Mouse (Mus musculus) megakaryocyte-erythroid progenitor cell, adult 5-6 weeks (primary cell): ENCODE data around the gene Daam1. TPM values are rescaled to one million over a fixed set of nuclear protein-coding genes. Genes with fewer than 3 reads are reported as not detected.

Experiments used
- ATAC-seq: replicated peaks from 2 replicates; pipeline ENCODE4 v1.8.0; 2016; ENCODE audit warnings: mild to moderate bottlenecking, inconsistent platforms; ENCODE audit not compliant: severe bottlenecking, poor library complexity, low FRiP score, low TSS enrichment
- total RNA-seq, 2 experiments: library from RNA; stranded (forward) in 1 of 2; stranded (reverse) in 1 of 2; fragments of 200-1000, 215-1000 nt in 1 of 2; fragments of >200 nt in 1 of 2; fragmentation: Nextera tagmentation in 1 of 2; gene quantifications; 2 replicates each; pipeline ENCODE4 v1.2.3; 2014 to 2017

Gene Daam1
- total RNA-seq, 2 experiments from 2014 or later: 34.9 to 45.9 TPM

DNA sequence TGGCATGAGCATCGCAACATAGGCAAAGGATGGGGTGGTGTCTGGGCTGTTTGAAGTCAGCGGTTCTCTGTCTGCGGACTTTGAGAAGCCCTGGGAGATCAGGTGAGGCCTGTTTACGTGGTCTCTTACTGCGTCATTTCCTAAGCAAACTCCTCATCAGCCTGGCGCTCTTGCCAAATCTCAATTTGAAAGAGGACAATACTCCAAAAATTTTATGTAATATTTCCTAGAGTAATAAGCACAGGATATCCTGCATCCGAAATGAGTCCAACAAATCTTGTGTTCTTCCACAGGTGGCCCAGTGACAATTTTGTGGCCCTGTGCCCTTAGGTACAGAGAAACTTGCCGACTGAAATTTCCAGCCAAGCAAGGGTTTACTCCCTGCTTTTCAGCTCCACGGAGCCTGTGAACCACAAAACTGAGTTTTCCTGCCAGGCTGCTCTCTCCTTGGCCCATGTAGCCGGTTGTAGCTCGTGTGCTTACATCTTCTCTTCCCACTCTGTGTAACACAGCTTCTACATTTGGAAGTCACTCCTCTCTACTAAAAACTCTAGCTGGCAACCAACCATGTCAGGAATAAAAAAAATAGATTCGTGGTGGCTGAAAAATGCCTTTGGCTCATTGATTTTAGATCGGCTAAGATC is 183.0 kb downstream of the Daam1 start:
- ATAC-seq: no peak

- no peak for ATAC-seq
Observed at GRCm38 (mm10) chr12:72014355-72014776, 183.5 kb downstream of the Daam1 start.

GRCm38 (mm10) chr12:72015296-72015695 is 184.4 kb downstream of the Daam1 start:
- ATAC-seq: no peak

DNA sequence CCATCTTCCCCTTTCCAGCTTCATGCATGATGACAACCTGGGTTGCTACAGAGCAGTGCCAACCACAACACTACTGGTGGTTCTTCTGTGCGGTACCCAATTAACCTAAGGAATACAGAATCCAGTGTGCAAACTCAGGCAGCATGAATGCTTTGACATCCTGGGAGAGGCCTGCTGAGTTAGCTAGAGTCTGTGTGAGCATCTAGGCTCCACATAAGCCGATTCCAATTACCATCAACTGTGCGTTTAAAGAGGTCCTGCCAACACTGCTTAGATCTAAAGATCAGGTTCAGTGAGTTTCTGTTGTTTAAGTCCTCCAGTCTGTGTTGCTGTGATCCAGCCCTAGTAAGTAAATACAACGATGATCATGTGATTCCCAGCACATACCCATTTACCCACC is 189.4 kb downstream of the Daam1 start:
- ATAC-seq: no peak

DNA sequence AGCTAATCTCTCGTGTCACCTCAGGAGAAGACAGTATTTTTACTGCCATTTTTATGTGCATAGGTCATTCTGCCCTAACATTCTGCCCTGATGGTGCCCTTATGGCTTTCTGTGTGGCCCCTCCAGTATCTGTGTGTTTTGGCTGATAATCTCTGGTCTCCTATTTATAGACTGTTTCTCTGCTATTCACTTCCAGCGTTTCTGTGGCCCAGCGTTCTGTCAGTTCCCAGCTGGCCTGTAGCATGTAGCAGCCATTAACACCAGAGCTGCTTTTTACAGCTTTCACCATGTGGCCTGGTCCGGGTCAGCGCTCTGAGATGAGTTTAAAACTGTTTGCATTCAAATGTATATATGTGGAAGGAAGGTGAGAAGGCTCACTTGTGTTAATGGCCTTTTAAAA is 190.7 kb downstream of the Daam1 start:
- no peak for ATAC-seq

GRCm38 (mm10) chr12:72022790-72023189 is 191.9 kb downstream of the Daam1 start:
- ATAC-seq: peak; percentile 78

DNA sequence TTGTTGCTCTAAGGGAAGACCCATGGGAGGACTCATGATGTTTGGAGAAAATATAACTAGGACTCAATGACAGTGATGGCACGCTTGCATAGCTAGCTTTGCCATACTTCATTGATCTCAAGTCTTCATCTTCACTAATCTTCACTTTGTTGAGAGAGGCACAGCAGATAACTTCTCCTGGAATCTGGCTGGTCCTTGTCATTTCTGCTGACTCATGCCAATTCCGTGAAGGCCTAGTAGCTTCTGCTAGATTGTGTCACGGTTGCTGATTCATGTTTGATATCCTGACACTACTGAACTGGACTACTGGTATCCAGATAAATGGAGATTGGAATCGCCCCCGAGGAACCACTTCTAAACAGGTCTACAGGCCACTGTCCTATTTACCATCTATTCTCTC is 192.7 kb downstream of the Daam1 start:
- no peak for ATAC-seq

DNA sequence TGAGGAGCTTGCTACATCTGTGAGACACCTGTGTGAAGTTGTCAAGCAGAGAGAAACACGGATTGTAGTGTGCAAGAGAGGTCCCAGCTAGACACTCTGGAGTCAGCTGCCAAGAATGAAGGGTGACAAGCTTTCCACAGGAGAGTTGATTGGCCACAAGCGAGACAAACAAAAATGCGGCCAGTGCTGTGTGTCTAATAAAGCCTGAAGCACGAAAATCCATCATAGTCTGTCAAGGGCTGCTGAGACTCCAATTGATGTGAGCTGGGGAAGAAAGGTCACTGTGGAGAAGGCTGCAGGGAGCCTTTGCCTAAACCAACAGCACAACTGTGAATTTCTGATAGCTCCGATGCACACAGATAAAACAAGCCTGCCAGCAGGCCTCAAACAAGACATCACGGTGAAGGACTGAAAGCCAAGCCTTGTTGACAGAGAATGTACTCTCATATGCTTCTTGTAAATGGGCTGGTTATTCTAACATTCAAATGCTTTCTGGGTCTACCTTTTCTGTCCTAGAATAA is 194.5 kb downstream of the Daam1 start:
- ATAC-seq: no peak

DNA sequence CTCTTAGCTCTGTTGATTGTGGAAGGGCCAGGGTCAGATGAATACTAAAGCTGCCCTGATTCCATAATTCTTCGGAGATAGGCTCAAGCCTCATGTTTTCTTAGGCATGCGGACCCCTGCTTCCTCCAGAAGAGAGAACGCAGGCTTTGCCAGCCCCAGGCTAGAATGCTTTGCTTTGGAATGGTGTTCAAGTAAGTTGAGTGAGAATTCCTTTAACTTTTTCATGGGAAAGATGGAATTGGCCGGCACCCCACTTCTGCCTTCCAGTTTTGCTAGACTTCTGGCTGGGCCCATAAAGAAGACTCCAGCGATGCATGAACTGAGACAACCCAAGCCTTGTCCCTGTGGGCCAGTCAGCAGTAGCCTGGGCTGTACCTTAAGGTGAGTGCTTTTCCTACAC is 200.3 kb downstream of the Daam1 start:
- ATAC-seq: no peak

DNA sequence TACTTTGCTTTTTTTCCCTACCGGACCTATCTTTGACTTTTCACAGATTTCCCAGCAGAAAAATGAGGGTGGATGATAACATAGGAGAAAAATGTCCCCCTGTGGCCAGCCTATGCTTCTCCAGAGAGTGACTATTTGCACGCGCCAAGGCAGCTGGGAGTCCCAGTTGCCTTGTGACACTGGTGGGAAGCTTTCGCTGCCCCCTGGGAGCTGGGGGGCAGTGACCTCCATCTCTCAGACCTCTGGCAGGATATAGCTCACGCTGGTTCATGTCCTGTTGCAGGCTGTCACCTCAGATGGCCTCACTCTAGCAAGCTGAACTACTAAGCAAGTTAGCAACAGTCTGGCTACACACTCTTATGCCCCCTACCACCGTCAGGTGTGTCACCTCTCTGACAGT is 200.9 kb downstream of the Daam1 start:
- no peak for ATAC-seq

GRCm38 (mm10) chr12:72036097-72036661 is 205.3 kb downstream of the Daam1 start:
- 0 out of 2 replicates have a peak, but pooled peaks have one; percentile 37 for ATAC-seq

DNA sequence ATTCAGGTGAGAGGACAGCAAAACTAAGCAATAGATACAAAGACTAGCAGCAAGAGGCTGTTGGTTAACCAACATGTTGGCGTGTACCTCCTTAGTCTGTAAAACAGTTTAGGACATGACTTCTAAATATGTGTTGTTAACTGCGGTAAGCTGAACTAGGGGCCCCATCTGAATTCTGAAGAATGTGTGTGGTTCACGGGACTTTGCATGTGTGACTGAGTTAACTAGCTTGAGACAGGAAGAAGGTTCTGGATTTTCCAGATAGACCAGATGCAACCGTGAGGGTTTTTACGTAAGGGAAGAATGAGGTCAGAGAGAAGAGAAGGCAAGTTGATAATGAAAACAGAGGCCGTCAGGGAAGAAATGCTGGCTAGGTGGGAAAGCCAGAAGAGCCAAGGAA is 206.2 kb downstream of the Daam1 start:
- ATAC-seq: no peak

GRCm38 (mm10) chr12:72038866-72039265 is 208.0 kb downstream of the Daam1 start:
- ATAC-seq: no peak

DNA sequence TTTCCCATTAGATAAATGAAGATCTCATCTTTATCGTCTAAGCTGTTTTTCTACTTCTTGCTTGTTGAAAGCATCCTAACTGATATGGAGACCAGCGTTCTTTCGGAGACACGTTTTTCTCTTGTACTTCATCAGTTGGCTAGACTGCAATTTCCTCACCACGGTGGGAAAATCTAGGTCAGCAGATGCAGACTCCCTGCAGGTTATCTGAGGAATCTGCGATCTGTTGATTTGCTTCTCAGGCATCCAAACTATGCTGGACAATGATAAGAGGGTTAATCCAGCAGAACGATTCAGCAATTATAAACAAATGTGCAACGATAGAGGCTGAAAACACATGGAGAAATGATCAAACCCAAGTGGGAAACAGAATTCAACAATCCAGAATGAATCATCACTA is 208.6 kb downstream of the Daam1 start:
- no peak for ATAC-seq

DNA sequence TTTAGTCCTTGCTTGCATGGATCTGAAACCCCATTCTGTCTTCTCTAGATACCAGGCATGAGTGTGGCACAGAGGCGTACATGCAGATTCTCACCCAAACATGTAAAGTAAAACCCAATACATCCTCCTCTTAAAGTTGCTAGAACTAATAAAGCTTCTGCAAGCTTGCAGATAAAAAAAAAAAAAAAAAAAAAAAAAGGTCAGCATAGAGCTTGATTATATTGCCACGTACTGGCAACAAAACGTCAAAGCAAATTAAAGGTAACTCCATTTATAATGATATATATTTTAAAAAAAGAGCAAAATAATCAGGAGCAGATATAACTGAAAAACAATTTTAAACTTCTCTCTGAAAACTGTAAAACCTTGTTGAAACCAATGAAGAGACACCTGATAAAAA is 210.4 kb downstream of the Daam1 start:
- ATAC-seq: no peak

Other genes with a start within 250 kb of the Daam1 start
- gene Gpr135, start 240.0 kb downstream of the Daam1 start, total RNA-seq (2014; fragmentation: Nextera tagmentation): not detected in 2 replicates
- not detected in 2 replicates for gene Gpr135, start 240.0 kb downstream of the Daam1 start, total RNA-seq (2017)